Mouse (Mus musculus) kidney, adult 11 months (tissue): ENCODE data around the gene Tnpo1.
"Not testable (repeated sequence)": the region's sequence is repeated elsewhere in the genome, so short reads cannot be mapped to it uniquely, and the experiment has no call there.

Experiments
- DNase-seq: peaks from one replicate; pipeline ENCODE4 v3.0.0; 2022

The Tnpo1 gene

GRCm38 (mm10) chr13:98883774-98884173 lies 42.4 kb downstream of the Tnpo1 start:
- no peak for DNase-seq

- DNase-seq: no peak
Observed at GRCm38 (mm10) chr13:98881991-98882390, 44.2 kb downstream of the Tnpo1 start.

GRCm38 (mm10) chr13:98880336-98880735 lies 45.8 kb downstream of the Tnpo1 start:
- no peak for DNase-seq

GRCm38 (mm10) chr13:98879422-98879821 lies 46.8 kb downstream of the Tnpo1 start:
- DNase-seq: no peak

GRCm38 (mm10) chr13:98877165-98877564 lies 49.0 kb downstream of the Tnpo1 start:
- DNase-seq: no peak

GRCm38 (mm10) chr13:98874727-98875126 lies 51.5 kb downstream of the Tnpo1 start:
- no peak for DNase-seq

- no peak for DNase-seq
Observed at GRCm38 (mm10) chr13:98872273-98872847, 53.8 kb downstream of the Tnpo1 start.

GRCm38 (mm10) chr13:98871263-98871662 lies 54.9 kb downstream of the Tnpo1 start:
- DNase-seq: peak; percentile 55

- DNase-seq: peak; percentile 19
Observed at GRCm38 (mm10) chr13:98868236-98868923, 57.8 kb downstream of the Tnpo1 start.

GRCm38 (mm10) chr13:98867810-98868209 lies 58.4 kb downstream of the Tnpo1 start:
- peak; percentile 54 for DNase-seq

- DNase-seq: no peak
Observed at GRCm38 (mm10) chr13:98855291-98855690, 70.9 kb downstream of the Tnpo1 start.

GRCm38 (mm10) chr13:98845794-98846193 lies 80.4 kb downstream of the Tnpo1 start:
- DNase-seq: no peak

GRCm38 (mm10) chr13:98836423-98837088 lies 89.6 kb downstream of the Tnpo1 start:
- DNase-seq: no peak

- no peak for DNase-seq
Observed at GRCm38 (mm10) chr13:98835740-98836139, 90.4 kb downstream of the Tnpo1 start.

GRCm38 (mm10) chr13:98834723-98835122 lies 91.5 kb downstream of the Tnpo1 start:
- DNase-seq: no peak

- no peak for DNase-seq
Observed at GRCm38 (mm10) chr13:98834199-98834598, 92.0 kb downstream of the Tnpo1 start.

- no peak for DNase-seq
Observed at GRCm38 (mm10) chr13:98832451-98833450, 93.4 kb downstream of the Tnpo1 start.

- not testable (repeated sequence) for DNase-seq
Observed at GRCm38 (mm10) chr13:98829026-98829425, 97.2 kb downstream of the Tnpo1 start.

- DNase-seq: no peak
Observed at GRCm38 (mm10) chr13:98825574-98825973, 100.6 kb downstream of the Tnpo1 start.

GRCm38 (mm10) chr13:98819094-98819493 lies 107.1 kb downstream of the Tnpo1 start:
- DNase-seq: no peak

- peak; percentile 71 for DNase-seq
Observed at GRCm38 (mm10) chr13:98818205-98818604, 108.0 kb downstream of the Tnpo1 start.

GRCm38 (mm10) chr13:98817766-98818165 lies 108.4 kb downstream of the Tnpo1 start:
- DNase-seq: no peak
